Comparison of ENCODE assay signal across 12 mouse cellular contexts in the genomic region with DNA sequence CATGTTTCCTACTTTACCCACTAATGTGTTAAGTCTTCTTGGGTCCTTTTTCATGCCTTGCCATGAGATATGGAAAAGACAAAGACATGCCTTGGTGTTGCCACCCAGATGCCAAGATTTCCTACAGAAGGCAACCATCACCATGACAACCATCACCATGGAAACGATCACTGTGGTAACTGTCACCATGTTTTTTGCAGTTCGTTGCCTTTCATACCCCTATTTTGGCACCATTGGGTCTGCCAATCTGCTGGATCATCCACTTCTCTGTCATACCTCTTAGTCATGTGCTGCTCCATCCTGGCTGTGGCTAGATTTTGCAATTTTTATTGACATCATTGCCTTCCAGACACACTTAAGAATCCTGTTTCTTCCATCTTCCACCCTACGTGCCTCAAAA.
DNase-seq lines count a peak whose midpoint lies in the region; ATAC-seq lines count a peak whose summit lies in the region.
"Had no signal": no experiment of that assay in that cellular context is flagged by ENCODE, and none has a peak within 500 bp of the region (broad histone marks: within the 10 kb centered on the region; RNA-seq: fewer than 3 reads in every experiment).

No protein-coding gene starts in this region.

- WGBS in hindbrain, embryonic 11.5 days = 70% methylated on average over 3 of the region's 3 CpGs
- WGBS in hindbrain, embryonic 12.5 days = 68% methylated on average over 3 of the region's 3 CpGs

- H3K9ac ChIP-seq in hindbrain, embryonic 11.5 days (ENCODE audit: low read depth, low read length) = no peak overlapping the region
- H3K9ac ChIP-seq in hindbrain, embryonic 12.5 days = no peak overlapping the region
- H3K9ac ChIP-seq: embryonic facial prominence, embryonic 13.5 days had no signal

- no peak for ATAC-seq in hindbrain, embryonic 11.5 days (ENCODE audit: low FRiP score)
- ATAC-seq in hindbrain, embryonic 12.5 days (ENCODE audit: low FRiP score) = no peak

- peak; percentile 76 for DNase-seq in hindbrain, embryonic 11.5 days (ENCODE audit: low spot score)
- peak; percentile 67 to 81 for DNase-seq in frontal cortex, adult 2 months (ENCODE audit: extremely low spot score in 1 of 2, low spot score in 1 of 2)
- peak; percentile 68 to 72 for DNase-seq in left cerebral cortex, adult 18-20 months (ENCODE audit: low spot score in 2 of 2)
- peak; percentile 47 for DNase-seq in right cerebral cortex, postnatal 25 days
- no peak for DNase-seq in thymus, postnatal 10 days (ENCODE audit: low spot score in 2 of 2)
- DNase-seq in kidney, adult 8-10 months = no peak
- no peak for DNase-seq in kidney, postnatal 25 days
- DNase-seq: lung, postnatal 4 days had no signal

- no peaks in the 10 kb centered on the region for H3K36me3 ChIP-seq in hindbrain, embryonic 11.5 days (ENCODE audit: control insufficient read depth, insufficient read depth, low read length)
- H3K36me3 ChIP-seq in hindbrain, embryonic 12.5 days = no peaks in the 10 kb centered on the region
- H3K36me3 ChIP-seq: embryonic facial prominence, embryonic 13.5 days had no signal

- H3K4me1 ChIP-seq in hindbrain, embryonic 11.5 days (replicated peaks; ENCODE audit: control insufficient read depth, insufficient read depth, low read length) = no peaks in the 10 kb centered on the region
- H3K4me1 ChIP-seq in hindbrain, embryonic 12.5 days = no peaks in the 10 kb centered on the region
- H3K4me1 ChIP-seq: embryonic facial prominence, embryonic 13.5 days had no signal

- no peaks in the 10 kb centered on the region for H3K9me3 ChIP-seq in hindbrain, embryonic 11.5 days (ENCODE audit: control insufficient read depth, low read length)
- no peaks in the 10 kb centered on the region for H3K9me3 ChIP-seq in hindbrain, embryonic 12.5 days (replicated peaks)
- H3K9me3 ChIP-seq: embryonic facial prominence, embryonic 13.5 days had no signal

- no peak overlapping the region for H3K4me2 ChIP-seq in hindbrain, embryonic 11.5 days (replicated peaks; ENCODE audit: low read depth, low read length)
- H3K4me2 ChIP-seq in hindbrain, embryonic 12.5 days (replicated peaks) = no peak overlapping the region
- H3K4me2 ChIP-seq: embryonic facial prominence, embryonic 13.5 days; heart, embryonic 11.5 days had no signal

- no peaks in the 10 kb centered on the region for H3K27me3 ChIP-seq in hindbrain, embryonic 11.5 days (ENCODE audit: control insufficient read depth, insufficient read depth, low read length)
- H3K27me3 ChIP-seq in hindbrain, embryonic 12.5 days = no peaks in the 10 kb centered on the region
- H3K27me3 ChIP-seq: embryonic facial prominence, embryonic 13.5 days had no signal

- no peak overlapping the region for H3K27ac ChIP-seq in hindbrain, embryonic 11.5 days (ENCODE audit: low read depth, low read length)
- H3K27ac ChIP-seq in hindbrain, embryonic 12.5 days = no peak overlapping the region
- H3K27ac ChIP-seq: embryonic facial prominence, embryonic 13.5 days; kidney, postnatal 0 days had no signal

- H3K4me3 ChIP-seq in hindbrain, embryonic 11.5 days (ENCODE audit: low read depth, low read length) = no peak overlapping the region
- H3K4me3 ChIP-seq in hindbrain, embryonic 12.5 days = no peak overlapping the region
- H3K4me3 ChIP-seq: embryonic facial prominence, embryonic 13.5 days had no signal

Comparison
In these comparisons a context has a peak if more than half of its experiments do, and no peak if none do; other contexts are left out.
1. DNase-seq: peak in hindbrain, embryonic 11.5 days (single experiment), frontal cortex, adult 2 months (2 of 2), left cerebral cortex, adult 18-20 months (2 of 2) and right cerebral cortex, postnatal 25 days (single experiment); none in thymus, postnatal 10 days (0 of 2), kidney, adult 8-10 months (0 of 2) and kidney, postnatal 25 days (0 of 2).